Mouse (Mus musculus) embryo, embryonic 10 days (tissue): Measurements from ENCODE around the gene Kank4.

Experiments used
- DNase-seq: peaks from one replicate; pipeline ENCODE4 v3.0.0-alpha.2; 2015; ENCODE audit warnings: low spot score

Gene Kank4

DNA sequence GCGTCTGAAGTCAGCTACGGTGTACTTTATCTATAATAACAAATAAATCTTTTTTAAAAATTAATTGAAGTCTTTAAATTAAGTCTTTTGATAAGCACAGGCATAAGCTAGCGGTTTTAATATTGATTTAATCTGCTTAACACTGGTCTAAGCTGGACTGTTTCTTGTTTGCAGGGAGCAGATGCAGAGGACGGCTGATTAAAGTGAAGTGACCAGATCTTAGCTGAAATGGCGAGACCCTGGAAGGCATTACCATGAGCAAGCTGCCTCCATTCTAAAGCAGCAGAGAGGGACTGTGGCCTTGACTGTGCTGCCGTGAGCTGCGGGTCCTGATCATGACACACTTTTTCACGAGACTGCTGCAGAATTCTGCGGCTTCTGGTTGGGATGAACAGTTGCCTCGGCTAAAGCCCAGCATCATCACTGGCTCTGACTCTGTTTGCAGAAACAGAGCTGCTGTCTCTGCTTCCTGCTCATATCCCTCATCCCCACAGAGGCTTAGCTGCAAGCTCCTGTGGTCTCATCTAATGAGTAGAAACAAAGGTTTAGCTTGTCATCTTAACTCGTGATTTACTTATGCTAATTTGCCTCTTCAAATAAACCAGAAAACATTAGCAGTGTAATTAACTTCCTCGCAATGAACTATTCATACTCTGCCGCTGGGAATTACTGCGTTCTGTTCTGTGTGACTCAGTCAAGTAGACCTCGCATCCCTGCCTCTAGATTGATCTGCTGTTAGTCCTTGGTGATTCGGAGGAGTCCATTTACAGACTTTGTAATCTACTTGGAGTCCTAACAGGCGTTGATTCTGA, 99.4 kb downstream of the Kank4 start:
- no peak for DNase-seq

DNA sequence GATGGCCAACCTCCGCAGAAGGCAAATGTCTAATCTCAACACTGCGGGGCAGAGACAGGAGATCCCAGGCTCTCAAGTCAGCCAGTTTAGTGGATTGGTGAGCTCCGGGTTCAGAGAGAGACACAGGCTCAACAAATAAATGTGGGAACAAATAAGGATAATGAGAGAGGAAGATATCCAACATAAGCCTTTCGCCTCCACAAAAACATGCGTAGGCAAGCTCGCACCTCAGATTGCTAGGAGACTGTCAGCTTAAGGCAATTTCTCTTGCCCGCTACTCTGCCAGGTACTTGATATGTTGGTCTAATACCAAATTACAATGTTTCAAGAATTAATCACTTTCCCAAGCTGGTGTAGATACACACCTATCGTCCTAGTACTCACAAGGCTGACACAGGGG, 106.4 kb downstream of the Kank4 start:
- no peak for DNase-seq
